Mouse (Mus musculus): Measurements from ENCODE around the gene Son. TPM values are rescaled to one million over a fixed set of nuclear protein-coding genes. Genes with fewer than 3 reads are reported as not detected.

Gene Son
- polyA plus RNA-seq, 1 experiment: 200 TPM

DNA sequence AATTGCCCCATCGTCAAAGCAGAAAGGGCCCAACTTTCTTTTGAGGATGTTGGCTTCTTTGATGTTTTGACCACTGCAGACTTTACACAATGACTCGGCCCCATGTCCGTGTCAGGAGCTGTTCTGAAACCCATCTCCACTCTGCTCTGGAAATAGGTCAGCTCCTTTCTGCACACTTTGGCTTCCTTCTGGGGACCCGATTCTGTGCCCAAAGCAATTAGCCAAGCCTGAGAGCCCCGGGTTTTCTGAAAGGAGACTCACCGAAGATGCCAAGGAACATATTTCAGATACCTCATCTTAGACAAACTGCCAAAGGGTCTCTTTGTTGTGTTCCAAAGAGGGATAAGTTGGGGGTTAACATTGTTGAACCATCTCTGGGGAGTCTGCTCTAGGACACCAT, 32.8 kb upstream of the Son start:
- H3K4me3 ChIP-seq (replicated peaks; ENCODE audit: extremely low read depth, low read depth, low read length): no peak overlapping the region
- WGBS: 72% methylated on average over 6 of the region's 6 CpGs
- DNase-seq: no peak
- peaks cover 7% of the 10 kb centered on the region for H3K4me1 ChIP-seq (ENCODE audit: control insufficient read depth, insufficient read depth, low read length)
- TF ChIP-seq CTCF (IDR thresholded peaks at IDR 0.05; ENCODE audit: insufficient read depth, low read length) (no peak), POLR2A (IDR thresholded peaks at IDR 0.05; ENCODE audit: borderline replicate concordance, extremely low read depth, low read depth, low read length) (no peak)

- TF ChIP-seq POLR2A (IDR thresholded peaks at IDR 0.05; ENCODE audit: borderline replicate concordance, extremely low read depth, low read depth, low read length) (peak; percentile 67; the same call in 1 of the 2 replicates), CTCF (IDR thresholded peaks at IDR 0.05; ENCODE audit: insufficient read depth, low read length) (no peak)
- 12% methylated on average over 39 of the region's 39 CpGs for whole genome bisulfite sequencing
- Histone ChIP-seq H3K4me3 (replicated peaks; ENCODE audit: extremely low read depth, low read depth, low read length) (peak within 1 kb of the TSS; percentile 75), H3K4me1 (ENCODE audit: control insufficient read depth, insufficient read depth, low read length) (peaks cover 11% of the 10 kb centered on the region)
- DNase-seq: peak; percentile 76
Measured at GRCm38 (mm10) chr16:91618511-91619501, 28.5 kb upstream of the Son start, which contains the start of gene Dnajc28. Gene Dnajc28, minus strand, starts transcription at chr16:91619026.

DNA sequence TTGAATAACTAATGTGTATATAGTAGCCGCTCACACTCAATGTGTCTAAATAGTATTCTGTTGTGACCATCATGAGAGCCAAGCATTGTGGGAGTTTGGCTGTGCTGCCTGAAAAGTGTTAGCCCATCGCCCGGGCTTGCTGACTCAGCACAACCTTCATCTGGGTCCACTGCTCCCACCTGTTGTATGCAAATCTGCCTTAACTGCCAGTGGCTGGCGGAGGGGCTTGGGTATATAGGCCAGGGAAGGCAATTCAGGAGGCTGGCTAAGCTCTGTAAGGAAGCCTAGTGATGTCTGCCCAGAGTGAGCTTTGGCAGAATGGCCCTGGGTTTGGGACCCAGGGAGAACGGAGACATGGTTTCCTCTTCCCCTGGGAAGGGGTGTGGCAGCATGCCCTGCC, 27.1 kb upstream of the Son start:
- peaks cover 11% of the 10 kb centered on the region for H3K4me1 ChIP-seq (ENCODE audit: control insufficient read depth, insufficient read depth, low read length)
- no peak for DNase-seq
- 91% methylated on average over 5 of the region's 5 CpGs for WGBS
- TF ChIP-seq CTCF (IDR thresholded peaks at IDR 0.05; ENCODE audit: insufficient read depth, low read length) (no peak), POLR2A (IDR thresholded peaks at IDR 0.05; ENCODE audit: borderline replicate concordance, extremely low read depth, low read depth, low read length) (no peak)
- H3K4me3 ChIP-seq (replicated peaks; ENCODE audit: extremely low read depth, low read depth, low read length): no peak overlapping the region

DNA sequence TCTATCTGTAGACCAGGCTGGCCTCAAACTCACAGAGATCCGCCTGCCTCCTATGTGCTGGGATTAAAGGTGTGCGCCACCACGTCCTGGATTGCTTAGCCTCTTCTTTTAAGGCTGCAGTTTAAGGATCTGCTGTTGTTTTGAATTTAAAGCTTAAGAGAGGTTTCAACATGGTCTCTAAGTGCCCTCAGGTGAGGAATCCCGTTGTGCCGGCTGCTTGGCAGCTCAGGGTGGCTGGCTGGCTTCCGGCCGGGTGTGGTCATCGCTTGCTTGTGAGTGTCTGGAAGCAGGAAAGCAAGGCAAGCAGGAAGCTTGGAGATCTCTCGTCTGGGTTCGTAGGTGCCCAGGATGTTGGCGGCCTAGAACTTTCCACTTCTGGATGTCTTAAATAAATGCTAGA, 26.3 kb upstream of the Son start:
- 66% methylated on average over 11 of the region's 11 CpGs for WGBS
- Histone ChIP-seq H3K4me3 (replicated peaks; ENCODE audit: extremely low read depth, low read depth, low read length) (no peak overlapping the region), H3K4me1 (ENCODE audit: control insufficient read depth, insufficient read depth, low read length) (peaks cover 11% of the 10 kb centered on the region)
- TF ChIP-seq POLR2A (IDR thresholded peaks at IDR 0.05; ENCODE audit: borderline replicate concordance, extremely low read depth, low read depth, low read length) (no peak), CTCF (IDR thresholded peaks at IDR 0.05; ENCODE audit: insufficient read depth, low read length) (no peak)
- peak; percentile 75 for DNase-seq

GRCm38 (mm10) chr16:91623074-91623473, 24.2 kb upstream of the Son start:
- TF ChIP-seq POLR2A (IDR thresholded peaks at IDR 0.05; ENCODE audit: borderline replicate concordance, extremely low read depth, low read depth, low read length) (no peak), CTCF (IDR thresholded peaks at IDR 0.05; ENCODE audit: insufficient read depth, low read length) (no peak)
- H3K4me3 ChIP-seq (replicated peaks; ENCODE audit: extremely low read depth, low read depth, low read length): no peak overlapping the region
- DNase-seq: no peak
- WGBS: 93% methylated on average over 9 of the region's 9 CpGs
- H3K4me1 ChIP-seq (ENCODE audit: control insufficient read depth, insufficient read depth, low read length): peaks cover 10% of the 10 kb centered on the region

GRCm38 (mm10) chr16:91627831-91628230, 19.5 kb upstream of the Son start:
- no peak overlapping the region for H3K4me3 ChIP-seq (replicated peaks; ENCODE audit: extremely low read depth, low read depth, low read length)
- WGBS: 83% methylated on average over 7 of the region's 7 CpGs
- DNase-seq: no peak
- H3K4me1 ChIP-seq (ENCODE audit: control insufficient read depth, insufficient read depth, low read length): no peaks in the 10 kb centered on the region
- TF ChIP-seq CTCF (IDR thresholded peaks at IDR 0.05; ENCODE audit: insufficient read depth, low read length) (no peak), POLR2A (IDR thresholded peaks at IDR 0.05; ENCODE audit: borderline replicate concordance, extremely low read depth, low read depth, low read length) (no peak)

DNA sequence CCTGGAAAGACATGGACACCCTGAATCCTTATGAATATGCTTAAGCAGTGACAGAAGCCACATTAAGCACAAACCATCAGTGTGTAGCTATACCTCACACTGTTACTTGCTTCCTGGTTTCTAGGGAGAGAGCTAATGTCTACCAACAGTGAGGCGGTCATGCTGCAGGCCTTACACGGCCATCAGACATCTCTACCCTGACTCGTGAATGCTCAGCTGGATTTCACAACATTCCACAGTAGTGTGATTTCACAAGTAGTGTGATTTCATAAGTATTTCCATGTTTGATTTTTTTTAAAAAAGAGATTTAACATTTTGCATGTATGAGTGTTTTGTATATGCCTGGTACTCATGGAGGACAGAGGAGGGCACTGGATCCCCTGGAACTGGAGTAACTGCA, 18.6 kb upstream of the Son start:
- DNase-seq: no peak
- Histone ChIP-seq H3K4me1 (ENCODE audit: control insufficient read depth, insufficient read depth, low read length) (no peaks in the 10 kb centered on the region), H3K4me3 (replicated peaks; ENCODE audit: extremely low read depth, low read depth, low read length) (no peak overlapping the region)
- no peak for TF ChIP-seq POLR2A (IDR thresholded peaks at IDR 0.05; ENCODE audit: borderline replicate concordance, extremely low read depth, low read depth, low read length)
- no peak for TF ChIP-seq CTCF (IDR thresholded peaks at IDR 0.05; ENCODE audit: insufficient read depth, low read length)
- 68% methylated on average over 3 of the region's 3 CpGs for WGBS

DNA sequence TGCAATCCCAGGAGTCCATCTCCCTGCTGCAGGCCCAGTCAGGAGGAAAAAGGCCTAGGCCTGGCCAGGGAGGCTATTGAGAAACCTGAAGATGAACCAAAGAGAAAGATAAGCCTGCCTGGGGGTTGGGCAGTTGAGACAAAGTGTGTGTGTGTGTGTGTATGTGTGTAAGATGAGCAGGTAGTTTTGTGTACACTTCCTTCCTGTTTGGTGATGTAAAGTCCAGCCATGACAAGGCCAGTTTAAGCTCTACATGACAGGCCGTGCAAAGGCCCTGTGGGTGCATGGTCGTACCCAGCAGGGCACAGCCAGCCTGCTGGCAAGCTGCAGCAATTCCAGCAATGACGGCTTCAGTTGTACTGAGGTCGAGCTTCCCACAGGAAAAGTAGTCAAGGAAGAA, 17.6 kb upstream of the Son start:
- Histone ChIP-seq H3K4me1 (ENCODE audit: control insufficient read depth, insufficient read depth, low read length) (no peaks in the 10 kb centered on the region), H3K4me3 (replicated peaks; ENCODE audit: extremely low read depth, low read depth, low read length) (no peak overlapping the region)
- no peak for DNase-seq
- TF ChIP-seq POLR2A (IDR thresholded peaks at IDR 0.05; ENCODE audit: borderline replicate concordance, extremely low read depth, low read depth, low read length) (no peak), CTCF (IDR thresholded peaks at IDR 0.05; ENCODE audit: insufficient read depth, low read length) (no peak)
- WGBS: 88% methylated on average over 4 of the region's 4 CpGs

DNA sequence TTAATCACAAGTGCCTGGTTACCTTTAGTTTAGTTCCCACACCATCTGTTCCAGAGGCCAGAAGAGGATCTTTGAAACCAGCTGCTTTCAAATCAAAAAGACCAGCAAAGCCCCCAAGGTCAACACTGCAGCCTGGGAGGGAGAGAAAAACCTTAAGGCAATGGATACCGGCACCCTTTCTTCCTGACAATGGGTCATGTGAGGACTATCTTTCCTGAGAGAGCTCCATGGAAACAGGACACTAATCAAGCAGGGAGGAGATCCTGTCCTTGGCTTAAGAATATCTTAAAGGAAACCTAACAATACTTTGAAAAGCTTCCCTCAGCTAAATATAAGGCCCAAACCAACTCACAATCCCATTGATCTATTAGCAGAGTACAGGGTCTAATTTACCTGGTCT, 16.7 kb upstream of the Son start:
- H3K4me1 ChIP-seq (ENCODE audit: control insufficient read depth, insufficient read depth, low read length): no peaks in the 10 kb centered on the region
- WGBS: 51% methylated on average over 1 of the region's 1 CpGs
- H3K4me3 ChIP-seq (replicated peaks; ENCODE audit: extremely low read depth, low read depth, low read length): no peak overlapping the region
- DNase-seq: no peak
- no peak for TF ChIP-seq CTCF (IDR thresholded peaks at IDR 0.05; ENCODE audit: insufficient read depth, low read length)
- no peak for TF ChIP-seq POLR2A (IDR thresholded peaks at IDR 0.05; ENCODE audit: borderline replicate concordance, extremely low read depth, low read depth, low read length)

GRCm38 (mm10) chr16:91632439-91632838, 14.9 kb upstream of the Son start:
- DNase-seq: no peak
- no peak overlapping the region for H3K4me3 ChIP-seq (replicated peaks; ENCODE audit: extremely low read depth, low read depth, low read length)
- no peaks in the 10 kb centered on the region for H3K4me1 ChIP-seq (ENCODE audit: control insufficient read depth, insufficient read depth, low read length)
- WGBS: 70% methylated on average over 5 of the region's 5 CpGs
- no peak for TF ChIP-seq CTCF (IDR thresholded peaks at IDR 0.05; ENCODE audit: insufficient read depth, low read length)
- TF ChIP-seq POLR2A (IDR thresholded peaks at IDR 0.05; ENCODE audit: borderline replicate concordance, extremely low read depth, low read depth, low read length): no peak

Data from lung, adult 2 months (tissue).